Mouse (Mus musculus) spleen, adult 2 months (tissue): ENCODE measurements at regions not wholly inside any gene's neighbourhood (a gene's known extent, or its start where the extent isn't known, plus 50 kb on each side); places are given as distances from the start of the nearest gene placed in this dataset.

Experiments
- CTCF ChIP-seq: fragments of 200-500 bp; IDR thresholded peaks from 2 replicates; pipeline ENCODE4 v1.5.1; 2011; ENCODE audit warnings: mild to moderate bottlenecking, inconsistent platforms; ENCODE audit not compliant: insufficient read depth, insufficient read length, insufficient replicate concordance; ENCODE audit errors: extremely low read depth
- POLR2A ChIP-seq: fragments of 200-500 bp; IDR thresholded peaks from 2 replicates; pipeline ENCODE4 v1.6.1; 2011; ENCODE audit warnings: low read depth, low read length, inconsistent platforms

DNA sequence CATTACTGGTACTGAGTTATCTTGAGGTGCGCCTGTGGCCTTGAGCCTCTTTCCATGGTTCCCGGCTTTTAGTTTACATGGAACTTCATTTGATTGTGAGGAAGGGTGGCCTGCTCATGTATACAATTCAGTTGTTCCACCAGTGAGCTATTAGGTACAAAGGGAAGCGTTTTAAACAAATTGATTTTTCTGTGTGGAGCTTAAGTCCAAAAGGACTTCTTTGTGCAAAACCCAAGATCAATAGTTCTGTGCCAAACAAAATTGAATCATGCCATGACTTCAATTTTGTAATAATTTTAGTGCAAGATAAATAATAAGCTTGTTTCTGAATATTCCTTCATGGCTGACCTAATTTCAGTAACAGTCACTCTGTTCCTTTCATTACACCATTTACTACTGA, 674.3 kb upstream of the Adgrl2 start:
- TF ChIP-seq POLR2A (no peak), CTCF (no peak)
